Mouse (Mus musculus): ENCODE data around the gene Atg13.

GRCm38 (mm10) chr2:91644021-91644420, 66.4 kb downstream of the Atg13 start:
- TF ChIP-seq CTCF (IDR thresholded peaks at IDR 0.05; ENCODE audit: low read depth) (no peak), EP300 (IDR thresholded peaks at IDR 0.05; ENCODE audit: low read depth) (no peak)
